Mouse (Mus musculus) olfactory bulb, adult 2 months (tissue): ENCODE results near the gene Anks3.

Source experiments
- CTCF ChIP-seq: fragments of 200-500 bp; IDR thresholded peaks from 2 replicates; pipeline ENCODE4 v1.5.1; 2012; ENCODE audit warnings: low read depth, mild to moderate bottlenecking, low read length, moderate library complexity; ENCODE audit not compliant: insufficient read depth
- POLR2A ChIP-seq: fragments of 200-500 bp; IDR thresholded peaks from 2 replicates; pipeline ENCODE4 v1.6.1; 2012; ENCODE audit warnings: mild to moderate bottlenecking, low read depth, low read length, moderate library complexity; ENCODE audit not compliant: insufficient read depth

GRCm38 (mm10) chr16:4963346-4963745, 659 bp downstream of the Anks3 start:
- TF ChIP-seq POLR2A (no peak), CTCF (no peak)
